8 mouse cellular contexts compared by ENCODE assay signal in genomic region chr13:114456766-114457566, GRCm38 (mm10). TPM values are rescaled to one million over a fixed set of nuclear protein-coding genes. Genes with fewer than 3 reads are reported as not detected.
DNase-seq lines count a peak whose midpoint lies in the region; ATAC-seq and TF ChIP-seq lines count a peak whose summit lies in the region.

No protein-coding gene starts in this region.

- TF ChIP-seq CTCF in spleen, adult 2 months (IDR thresholded peaks at IDR 0.05; ENCODE audit: extremely low read depth, insufficient read depth, insufficient read length, insufficient replicate concordance): no peak

- WGBS in spleen, adult 2 months: 2% methylated on average over 44 of the region's 44 CpGs
- WGBS in limb, embryonic 11.5 days: under 1% methylated on average over 44 of the region's 44 CpGs
- under 1% methylated on average over 44 of the region's 44 CpGs for WGBS in midbrain, embryonic 10.5 days

- H3K27me3 ChIP-seq in spleen, adult 2 months (ENCODE audit: control insufficient read depth, insufficient read depth, low read length): peaks cover 24% of the 10 kb centered on the region
- H3K27me3 ChIP-seq in limb, embryonic 11.5 days (ENCODE audit: control insufficient read depth, insufficient read depth, low read length): peaks cover 30% of the 10 kb centered on the region
- peaks cover 47% of the 10 kb centered on the region for H3K27me3 ChIP-seq in midbrain, embryonic 10.5 days (ENCODE audit: low read depth, poor library complexity, severe bottlenecking)

- intact Hi-C loops in heart, postnatal 10 days (cut with DNase I): loop anchor here (5.0 kb wide), 1 partner anchor 70 kb away; the partner anchor contains the start of gene Ndufs4

- no peak for ATAC-seq in limb, embryonic 11.5 days (ENCODE audit: insufficient number of reproducible peaks, low FRiP score, low TSS enrichment, low read depth)

- H3K4me2 ChIP-seq in limb, embryonic 11.5 days (ENCODE audit: low read depth, severe bottlenecking): peak overlapping the region; percentile 27

- no peak overlapping the region for H3K9ac ChIP-seq in limb, embryonic 11.5 days (ENCODE audit: low read length)

- H3K9me3 ChIP-seq in limb, embryonic 11.5 days (ENCODE audit: control insufficient read depth, low read length): no peaks in the 10 kb centered on the region
- H3K9me3 ChIP-seq in midbrain, embryonic 10.5 days (replicated peaks): no peaks in the 10 kb centered on the region

- H3K27ac ChIP-seq in spleen, adult 2 months (ENCODE audit: insufficient read depth, low read length): no peak overlapping the region
- no peak overlapping the region for H3K27ac ChIP-seq in limb, embryonic 11.5 days (replicated peaks; ENCODE audit: low read depth, low read length)
- peak overlapping the region; percentile 95 for H3K27ac ChIP-seq in midbrain, embryonic 10.5 days (replicated peaks)

- H3K4me3 ChIP-seq in spleen, adult 2 months (ENCODE audit: extremely low read depth, insufficient read depth, insufficient read length): peak overlapping the region; percentile 34; the same call in 1 of the 2 replicates
- H3K4me3 ChIP-seq in limb, embryonic 11.5 days (ENCODE audit: low read depth, low read length): peak overlapping the region; percentile 24
- H3K4me3 ChIP-seq in midbrain, embryonic 10.5 days: peak overlapping the region; percentile 80

- DNase-seq in spleen, adult 2 months (ENCODE audit: low read depth in 1 of 2, low spot score in 2 of 2): no peak
- no peak for DNase-seq in spleen, postnatal 36 days (ENCODE audit: low spot score in 2 of 2)
- DNase-seq in embryo, embryonic 11.5 days (ENCODE audit: low read depth, low spot score): peak; percentile 11
- DNase-seq in heart, postnatal 10 days: peak; percentile 34 to 38
- DNase-seq in limb, embryonic 11.5 days (ENCODE audit: low spot score): peak; percentile 59
- peak; percentile 57 for DNase-seq in midbrain, embryonic 10.5 days (ENCODE audit: low spot score)
- peak; percentile 19 for DNase-seq in thymus, postnatal 0 days (ENCODE audit: low spot score)
- DNase-seq in layer of hippocampus, adult 9-10 months (ENCODE audit: low spot score): no peak

- no peak for TF ChIP-seq POLR2A in spleen, adult 2 months (IDR thresholded peaks at IDR 0.05; ENCODE audit: low read depth, low read length)

- no peaks in the 10 kb centered on the region for H3K36me3 ChIP-seq in spleen, adult 2 months (ENCODE audit: control insufficient read depth, insufficient read depth, low read length)
- H3K36me3 ChIP-seq in limb, embryonic 11.5 days (ENCODE audit: control insufficient read depth, insufficient read depth, low read length): no peaks in the 10 kb centered on the region
- H3K36me3 ChIP-seq in midbrain, embryonic 10.5 days: peaks cover 37% of the 10 kb centered on the region

- H3K4me1 ChIP-seq in spleen, adult 2 months (ENCODE audit: control insufficient read depth, insufficient read depth, insufficient read length): peaks cover 4% of the 10 kb centered on the region; the same call in 1 of the 2 replicates
- peaks cover 3% of the 10 kb centered on the region; the same call in 1 of the 2 replicates for H3K4me1 ChIP-seq in limb, embryonic 11.5 days (ENCODE audit: control insufficient read depth, insufficient read depth, low read length)
- peaks cover 41% of the 10 kb centered on the region for H3K4me1 ChIP-seq in midbrain, embryonic 10.5 days

RNA-seq across cellular contexts. Expression of gene Fst, which starts 1.8 kb away (rescaled TPM):
- 0.13 and 0.16 TPM in 2 replicates for polyA plus RNA-seq in spleen, adult 2 months (2012; rRNA removed)
- total RNA-seq in heart, postnatal 10 days (2021): 1 to 10 TPM; 1.0 to 1.2 TPM
- polyA plus RNA-seq in limb, embryonic 11.5 days (2014; fragmentation: Nextera tagmentation; extraction: Ambion mirVana): 11.3 and 12.8 TPM in 2 replicates
- polyA plus RNA-seq in midbrain, embryonic 10.5 days (2016; fragmentation: Nextera tagmentation; extraction: Ambion mirVana): 40.5 and 43.1 TPM in 2 replicates
- polyA plus RNA-seq in thymus, postnatal 0 days (2015; fragmentation: Nextera tagmentation; extraction: Ambion mirVana): 4.9 and 6.6 TPM in 2 replicates

Comparison
In these comparisons a context has a peak if more than half of its experiments do, and no peak if none do; other contexts are left out.
1. DNase-seq: peak in embryo, embryonic 11.5 days (single experiment), heart, postnatal 10 days (2 of 2), limb, embryonic 11.5 days (single experiment), midbrain, embryonic 10.5 days (single experiment) and thymus, postnatal 0 days (single experiment); none in spleen, adult 2 months (0 of 2), spleen, postnatal 36 days (0 of 2) and layer of hippocampus, adult 9-10 months (single experiment).
2. H3K4me3 ChIP-seq: peak in every context shown above with its lines; median percentile 80 in midbrain, embryonic 10.5 days; 34 in spleen, adult 2 months; 24 in limb, embryonic 11.5 days.